Mouse (Mus musculus) ES-E14 (cell line): Measurements from ENCODE around the gene Ankib1. TPM values are rescaled to one million over a fixed set of nuclear protein-coding genes. Genes with fewer than 3 reads are reported as not detected.

Experiments
- DNase-seq: peaks from one replicate; pipeline ENCODE4 v3.0.0-alpha.2; 2013; ENCODE audit warnings: low read depth, low spot score
- H3K27ac ChIP-seq: 2 replicates; pipeline ENCODE4 v1.5.1; 2012; ENCODE audit warnings: low read depth, mild to moderate bottlenecking, low read length, moderate library complexity, mixed read lengths; ENCODE audit not compliant: poor library complexity, insufficient read depth, severe bottlenecking
- H3K36me3 ChIP-seq: 2 replicates; pipeline ENCODE4 v1.6.1; 2012; ENCODE audit warnings: mild to moderate bottlenecking, low read length, moderate library complexity, mixed read lengths; ENCODE audit not compliant: control insufficient read depth, poor library complexity, insufficient read depth, severe bottlenecking
- H3K4me1 ChIP-seq, 2 experiments: fragments of 150-350 bp in 1 of 2; sonication (generic) in 1 of 2; 2 replicates each; pipeline ENCODE4 v1.6.1; 2012; ENCODE audit warnings: low read length in 2 of 2, mild to moderate bottlenecking in 1 of 2, mixed read lengths in 1 of 2; ENCODE audit not compliant: control insufficient read depth in 2 of 2, insufficient read depth in 2 of 2, poor library complexity in 1 of 2
- H3K4me3 ChIP-seq, 2 experiments: fragments of 150-350 bp in 1 of 2; sonication (generic) in 1 of 2; 2 replicates each; pipeline ENCODE4 v1.5.1; 2012; ENCODE audit warnings: low read length in 2 of 2, low read depth in 1 of 2, mild to moderate bottlenecking in 1 of 2, mixed read lengths in 1 of 2; ENCODE audit not compliant: insufficient read depth in 1 of 2, poor library complexity in 1 of 2, severe bottlenecking in 1 of 2
- H3K9ac ChIP-seq: 2 replicates; pipeline ENCODE4 v1.6.1; 2012; ENCODE audit warnings: low read depth, mild to moderate bottlenecking, low read length, mixed read lengths; ENCODE audit not compliant: poor library complexity, insufficient read depth, severe bottlenecking
- H3K9me3 ChIP-seq: fragments of 150-350 bp; sonication (generic); 2 replicates; pipeline ENCODE4 v1.6.1; 2012; ENCODE audit warnings: low read depth, mild to moderate bottlenecking, low read length; ENCODE audit not compliant: control insufficient read depth, insufficient read depth
- CHD2 ChIP-seq: IDR thresholded peaks from 2 replicates; pipeline ENCODE4 v1.6.1; 2014; ENCODE audit warnings: mild to moderate bottlenecking, low read depth, low read length, inconsistent platforms
- HCFC1 ChIP-seq: IDR thresholded peaks from 2 replicates; pipeline ENCODE4 v1.6.1; 2012; ENCODE audit warnings: low read length, inconsistent platforms, borderline replicate concordance; ENCODE audit not compliant: insufficient read depth
- MAFK ChIP-seq: IDR thresholded peaks from 2 replicates; pipeline ENCODE4 v1.6.1; 2014; ENCODE audit warnings: mild to moderate bottlenecking, low read depth, low read length, inconsistent platforms; ENCODE audit not compliant: insufficient read depth
- ZC3H11A ChIP-seq: IDR thresholded peaks from 2 replicates; pipeline ENCODE4 v1.6.1; 2012; ENCODE audit warnings: low read depth, mild to moderate bottlenecking, inconsistent platforms, low read length, borderline replicate concordance
- ZNF384 ChIP-seq: IDR thresholded peaks from 2 replicates; pipeline ENCODE4 v1.6.1; 2012; ENCODE audit warnings: low read depth, low read length, inconsistent platforms
- in situ Hi-C, 2 experiments: fragments of 600-800 bp; cut with MboI; formaldehyde crosslinking; loops; one replicate each; pipeline ENCODE4 v1.15.1; 2025; ENCODE audit warnings: low sequenced_read_pairs in 2 of 2, inconsistent platforms in 1 of 2; ENCODE audit not compliant: unreplicated experiment in 2 of 2
- total RNA-seq: library from RNA; depleted of rRNA; stranded (reverse); fragments of 300-350 nt; gene quantifications from 2 replicates; pipeline ENCODE4 v1.2.3, GENCODE M21; 2012

Ankib1 gene
- total RNA-seq, 1 experiment = 17.6 TPM

DNA sequence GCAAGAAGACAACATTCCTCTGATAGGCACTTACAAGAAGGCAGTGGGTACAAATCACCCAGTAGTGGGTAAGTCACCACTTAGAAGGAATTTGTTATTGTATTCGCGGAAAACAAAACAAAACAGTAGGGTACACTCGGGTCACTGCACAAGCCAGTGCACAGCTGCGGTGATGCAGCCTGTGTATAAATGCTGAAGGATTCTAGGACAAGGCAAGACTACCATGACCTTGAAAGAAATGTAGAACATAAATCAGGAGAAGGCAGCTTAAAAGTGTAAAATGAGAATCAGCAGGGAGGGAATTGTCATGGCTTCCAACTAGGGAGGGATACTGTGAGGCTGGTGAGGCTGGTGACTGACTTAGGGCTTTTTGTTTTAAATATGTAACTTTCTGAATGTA, 100.5 kb downstream of the Ankib1 start:
- DNase-seq = no peak
- Histone ChIP-seq H3K9ac (no peak overlapping the region), H3K27ac (no peak overlapping the region), H3K36me3 (no peaks in the 10 kb centered on the region; the same call in none of the 2 replicates), H3K9me3 (no peaks in the 10 kb centered on the region), H3K4me3 (no peak overlapping the region), H3K4me1 (no peaks in the 10 kb centered on the region)
- in situ Hi-C loops = no loop called here
- no peak for TF ChIP-seq ZNF384
- TF ChIP-seq CHD2 = no peak

DNA sequence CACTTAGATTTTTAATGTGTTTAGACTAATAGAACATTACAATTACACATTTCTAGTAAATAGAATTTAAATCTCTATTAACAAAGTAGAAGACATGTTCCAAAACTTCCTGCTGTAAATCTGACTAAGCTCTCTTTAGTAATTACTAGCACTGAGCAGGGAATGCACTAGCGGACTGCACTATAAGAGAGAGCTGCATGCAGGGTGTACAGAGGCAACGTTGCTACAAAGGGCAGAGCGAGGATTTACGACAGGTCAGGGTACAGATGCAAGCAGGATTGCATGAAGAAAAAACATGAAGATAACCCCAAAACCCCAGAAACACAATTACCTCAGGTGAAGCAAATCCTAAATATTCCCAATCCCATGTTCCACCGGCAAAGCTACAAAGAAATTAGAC, 102.7 kb downstream of the Ankib1 start:
- Histone ChIP-seq H3K4me1 (no peaks in the 10 kb centered on the region), H3K4me3 (no peak overlapping the region), H3K9me3 (no peaks in the 10 kb centered on the region), H3K27ac (no peak overlapping the region), H3K36me3 (no peaks in the 10 kb centered on the region; the same call in 1 of the 2 replicates), H3K9ac (no peak overlapping the region)
- no peak for DNase-seq
- TF ChIP-seq ZC3H11A (no peak), MAFK (no peak), ZNF384 (no peak), HCFC1 (no peak), CHD2 (no peak)
- in situ Hi-C loops = no loop called here

DNA sequence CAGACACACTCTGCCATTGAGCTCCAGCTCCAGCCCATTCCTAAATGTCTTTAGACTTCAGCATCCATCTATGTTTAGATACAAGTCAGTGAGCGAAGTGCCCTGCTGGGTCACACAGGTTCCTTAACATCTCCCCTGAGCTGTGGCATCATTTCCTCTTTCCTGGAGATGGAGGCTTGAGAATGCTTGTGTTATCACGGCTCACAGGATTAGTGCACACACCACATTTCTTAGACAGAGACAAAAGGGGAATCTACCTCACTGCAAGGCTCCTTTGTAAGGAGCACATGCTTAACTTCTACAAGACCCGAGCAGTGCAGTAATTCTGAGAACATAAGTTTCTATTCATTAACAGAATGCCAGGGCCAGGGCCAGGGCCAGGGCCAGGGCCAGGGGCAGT, 106.7 kb downstream of the Ankib1 start:
- H3K9me3 ChIP-seq = no peaks in the 10 kb centered on the region
- in situ Hi-C loops = no loop called here
- H3K4me3 ChIP-seq = no peak overlapping the region
- TF ChIP-seq ZC3H11A (no peak), HCFC1 (no peak), ZNF384 (no peak), MAFK (no peak), CHD2 (no peak)
- H3K27ac ChIP-seq = no peak overlapping the region
- H3K9ac ChIP-seq = no peak overlapping the region
- peaks cover 14% of the 10 kb centered on the region for H3K36me3 ChIP-seq
- H3K4me1 ChIP-seq = no peaks in the 10 kb centered on the region
- no peak for DNase-seq

- no peaks in the 10 kb centered on the region for H3K4me1 ChIP-seq
- no peak overlapping the region for H3K9ac ChIP-seq
- no peak for DNase-seq
- in situ Hi-C loops = no loop called here
- H3K9me3 ChIP-seq = no peaks in the 10 kb centered on the region
- H3K4me3 ChIP-seq = no peak overlapping the region
- H3K27ac ChIP-seq = no peak overlapping the region
- TF ChIP-seq MAFK (no peak), CHD2 (no peak), HCFC1 (no peak)
- peaks cover 14% of the 10 kb centered on the region for H3K36me3 ChIP-seq
These were observed 107.5 kb downstream of the Ankib1 start for GRCm38 (mm10) chr5:3695191-3695590.

- H3K36me3 ChIP-seq = peaks cover 17% of the 10 kb centered on the region
These were observed 109.8 kb downstream of the Ankib1 start for GRCm38 (mm10) chr5:3692956-3693355.

More at GRCm38 (mm10) chr5:3692956-3693355, 109.8 kb downstream of the Ankib1 start:
- Histone ChIP-seq H3K4me1 (no peaks in the 10 kb centered on the region), H3K9ac (no peak overlapping the region), H3K4me3 (no peak overlapping the region), H3K9me3 (no peaks in the 10 kb centered on the region), H3K27ac (no peak overlapping the region)
- in situ Hi-C loops = no loop called here
- TF ChIP-seq ZC3H11A (no peak), MAFK (no peak), ZNF384 (no peak), CHD2 (no peak), HCFC1 (no peak)
- DNase-seq = no peak
